Mouse (Mus musculus) liver, embryonic 14.5 days (tissue): ENCODE measurements at regions not wholly inside any gene's neighbourhood (a gene's known extent, or its start where the extent isn't known, plus 50 kb on each side); places are given as distances from the start of the nearest gene placed in this dataset.

Experiments used
- CTCF ChIP-seq: IDR thresholded peaks from 2 replicates; pipeline ENCODE4 v1.5.1; 2016; ENCODE audit warnings: antibody characterized with exemption, low read depth, control low read depth
- EP300 ChIP-seq: IDR thresholded peaks from 2 replicates; pipeline ENCODE4 v1.6.1; 2016; ENCODE audit warnings: antibody characterized with exemption, low read depth

- no peak for TF ChIP-seq CTCF
- no peak for TF ChIP-seq EP300
These were observed 559.9 kb downstream of the Rps29 start for GRCm38 (mm10) chr12:68599016-68599616.
